Mouse (Mus musculus) megakaryocyte, embryonic 14.5 days (primary cell): ENCODE data around the gene Tada2a. TPM values are rescaled to one million over a fixed set of nuclear protein-coding genes. Genes with fewer than 3 reads are reported as not detected.

Experiments used
- H3K27me3 ChIP-seq: replicated peaks from 2 replicates; pipeline ENCODE3; 2012; ENCODE audit warnings: inconsistent platforms
- H3K36me3 ChIP-seq: replicated peaks from 2 replicates; pipeline ENCODE3; 2012; ENCODE audit warnings: low read length, inconsistent platforms, mixed read lengths
- H3K4me1 ChIP-seq: 2 replicates; pipeline ENCODE4 v1.6.1; 2012; ENCODE audit warnings: inconsistent platforms
- H3K4me3 ChIP-seq: replicated peaks from 2 replicates; pipeline ENCODE3; 2012; ENCODE audit warnings: moderate library complexity, mild to moderate bottlenecking, inconsistent platforms
- H3K9me3 ChIP-seq: 2 replicates; pipeline ENCODE4 v1.6.1; 2012; ENCODE audit warnings: inconsistent platforms
- FLI1 ChIP-seq: IDR thresholded peaks from 2 replicates; pipeline ENCODE4 v1.6.1; 2012; ENCODE audit warnings: low read length, inconsistent platforms, mixed read lengths
- GATA1 ChIP-seq: IDR thresholded peaks from 3 replicates; pipeline ENCODE4 v1.6.1; 2012; ENCODE audit warnings: mixed read lengths, low read length, inconsistent platforms, borderline replicate concordance
- polyA plus RNA-seq: library from polyadenylated mRNA; stranded (reverse); fragments of >175 nt; gene quantifications from 2 replicates; pipeline ENCODE4 v1.2.3, GENCODE M21; 2012; ENCODE audit warnings: low replicate concordance; ENCODE audit not compliant: insufficient read depth

The Tada2a gene
- 0.67 and 3.9 TPM in 2 replicates for polyA plus RNA-seq

DNA sequence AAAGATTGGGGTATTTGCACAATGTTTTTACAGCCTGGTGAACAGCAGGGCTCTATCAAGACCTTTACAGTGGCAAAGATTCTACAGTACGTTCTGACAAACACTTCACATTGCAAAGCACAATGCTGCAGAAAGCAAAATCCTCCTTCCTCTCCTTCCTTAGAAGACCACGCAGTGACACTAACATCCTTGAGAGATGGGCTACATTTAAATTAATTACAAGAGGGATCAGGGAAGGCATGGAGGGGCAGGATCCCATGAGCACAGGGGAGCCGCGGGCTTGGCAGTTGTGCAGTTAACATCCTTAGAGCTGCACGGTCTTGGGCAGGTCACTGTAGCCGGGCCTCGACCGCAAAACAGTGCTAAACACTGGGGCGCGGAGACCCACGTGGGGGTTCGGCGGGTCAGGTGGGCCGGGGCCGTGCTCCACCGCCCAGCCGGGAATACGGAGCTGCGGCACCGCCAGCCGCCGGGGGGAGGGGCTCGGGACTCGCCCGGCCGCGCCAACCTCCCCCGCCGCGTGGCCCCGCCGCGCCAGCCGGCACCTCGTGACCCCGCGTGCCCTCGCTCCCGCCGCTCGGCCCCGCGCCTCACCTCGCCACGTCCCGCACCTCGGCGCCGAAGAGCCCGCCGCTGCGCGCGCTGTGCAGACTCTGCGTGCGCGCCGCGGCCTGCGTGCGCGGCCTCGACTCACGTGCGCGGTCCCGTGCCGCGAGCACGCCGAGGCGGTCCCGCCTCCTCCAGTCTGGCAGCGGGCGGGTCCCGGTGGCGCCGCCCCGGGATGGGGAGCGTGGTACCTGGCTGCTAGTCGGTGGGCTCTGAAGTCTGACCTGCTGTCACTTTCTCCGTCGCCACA lies at the start of gene Tada2a, which contains the start of gene Acaca:
Gene Tada2a (minus strand): TSS at position 658 of the 856 bp plus-strand sequence.
Gene Acaca (plus strand): TSS at position 730 of the 856 bp plus-strand sequence.
- Histone ChIP-seq H3K36me3 (peaks cover 33% of the 10 kb centered on the region), H3K9me3 (no peaks in the 10 kb centered on the region), H3K4me1 (peaks cover 27% of the 10 kb centered on the region), H3K27me3 (peaks cover 10% of the 10 kb centered on the region), H3K4me3 (peak within 1 kb of the TSS; percentile 92)
- no peak for TF ChIP-seq GATA1
- no peak for TF ChIP-seq FLI1

DNA sequence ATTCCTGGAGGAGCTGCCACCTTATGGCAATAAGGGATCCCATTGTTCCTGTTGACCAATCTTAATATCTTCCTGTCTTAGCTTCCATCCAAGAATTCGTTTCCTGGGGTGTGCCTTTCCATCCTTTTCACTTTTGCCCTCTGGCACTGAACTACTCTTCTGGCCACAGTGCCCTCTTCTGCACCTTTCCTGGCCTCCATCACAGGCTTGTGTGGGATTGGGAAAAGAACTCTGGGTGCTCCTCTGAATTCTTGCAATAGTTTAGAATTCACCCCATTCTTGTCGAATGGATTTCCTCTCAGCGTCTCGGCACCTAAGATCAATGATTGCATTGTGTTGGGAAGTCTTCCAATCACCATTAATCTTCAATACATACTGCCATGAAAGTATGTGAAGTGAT lies 49.2 kb upstream of the Tada2a start:
- Histone ChIP-seq H3K4me1 (peaks cover 50% of the 10 kb centered on the region), H3K36me3 (peaks cover 2% of the 10 kb centered on the region), H3K27me3 (no peaks in the 10 kb centered on the region), H3K9me3 (no peaks in the 10 kb centered on the region), H3K4me3 (peak overlapping the region; percentile 92)
- TF ChIP-seq FLI1 (no peak), GATA1 (no peak)

GRCm38 (mm10) chr11:84172539-84173435 lies 43.4 kb upstream of the Tada2a start:
- H3K9me3 ChIP-seq = no peaks in the 10 kb centered on the region
- H3K4me1 ChIP-seq = peaks cover 27% of the 10 kb centered on the region
- no peaks in the 10 kb centered on the region for H3K36me3 ChIP-seq
- no peak overlapping the region for H3K4me3 ChIP-seq
- TF ChIP-seq GATA1 (no peak), FLI1 (no peak)
- H3K27me3 ChIP-seq = no peaks in the 10 kb centered on the region

- no peak for TF ChIP-seq GATA1
- TF ChIP-seq FLI1 = no peak
- Histone ChIP-seq H3K4me1 (peaks cover 16% of the 10 kb centered on the region; the same call in 1 of the 2 replicates), H3K4me3 (no peak overlapping the region), H3K9me3 (no peaks in the 10 kb centered on the region), H3K36me3 (no peaks in the 10 kb centered on the region), H3K27me3 (peaks cover 7% of the 10 kb centered on the region)
Observed at GRCm38 (mm10) chr11:84168701-84169288, 39.4 kb upstream of the Tada2a start.

DNA sequence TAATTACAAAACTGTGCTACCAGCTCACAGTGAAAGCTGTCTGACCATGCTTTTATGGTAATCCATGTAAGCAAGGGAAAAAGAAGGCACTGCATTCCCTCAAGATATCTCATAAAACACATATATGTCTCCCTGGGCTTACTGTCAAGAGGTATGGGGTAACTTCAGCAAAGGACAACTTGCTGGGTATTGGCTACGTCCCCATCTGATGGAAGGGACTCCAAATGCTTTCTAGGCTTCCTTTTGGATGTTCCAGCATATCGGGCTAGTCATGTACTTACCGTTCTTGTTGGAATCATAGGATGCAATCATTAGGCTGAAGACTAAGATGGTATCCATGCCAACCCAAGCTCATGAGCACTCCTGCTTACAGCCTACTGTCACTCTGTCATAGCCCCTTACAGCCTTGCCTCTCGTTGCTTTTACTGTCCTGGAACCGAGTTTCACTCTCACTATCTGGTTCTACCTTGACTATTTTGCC lies 37.7 kb upstream of the Tada2a start, which contains the start of gene Gm11437:
Gene Gm11437 (minus strand): TSS at position 431 of the 481 bp plus-strand sequence.
- no peaks in the 10 kb centered on the region for H3K9me3 ChIP-seq
- H3K4me1 ChIP-seq = peaks cover 10% of the 10 kb centered on the region; the same call in 1 of the 2 replicates
- peaks cover 10% of the 10 kb centered on the region for H3K27me3 ChIP-seq
- no peaks in the 10 kb centered on the region for H3K36me3 ChIP-seq
- TF ChIP-seq GATA1 = no peak
- TF ChIP-seq FLI1 = no peak
- no peak within 1 kb of the TSS for H3K4me3 ChIP-seq

DNA sequence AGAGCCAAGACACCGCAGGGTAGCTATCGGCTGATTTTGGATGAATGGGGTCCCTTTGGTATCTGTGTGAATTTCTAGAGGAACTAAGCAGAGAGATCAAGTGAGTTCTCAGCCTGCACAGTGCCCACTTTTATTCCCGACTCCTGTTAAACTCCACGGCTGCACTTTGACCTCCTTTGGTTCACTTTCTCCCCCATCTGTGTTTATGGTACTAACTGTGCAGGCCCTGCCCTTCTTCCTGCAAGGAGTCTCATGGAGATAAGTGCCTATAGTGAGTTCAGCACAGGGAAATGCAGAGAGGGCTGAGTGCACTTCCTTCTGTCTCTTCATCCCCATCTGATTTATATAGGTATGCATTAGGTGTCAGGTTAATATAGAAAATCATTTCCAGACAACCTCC lies 35.2 kb upstream of the Tada2a start:
- no peak for TF ChIP-seq FLI1
- no peak for TF ChIP-seq GATA1
- Histone ChIP-seq H3K9me3 (no peaks in the 10 kb centered on the region), H3K4me3 (no peak overlapping the region)

DNA sequence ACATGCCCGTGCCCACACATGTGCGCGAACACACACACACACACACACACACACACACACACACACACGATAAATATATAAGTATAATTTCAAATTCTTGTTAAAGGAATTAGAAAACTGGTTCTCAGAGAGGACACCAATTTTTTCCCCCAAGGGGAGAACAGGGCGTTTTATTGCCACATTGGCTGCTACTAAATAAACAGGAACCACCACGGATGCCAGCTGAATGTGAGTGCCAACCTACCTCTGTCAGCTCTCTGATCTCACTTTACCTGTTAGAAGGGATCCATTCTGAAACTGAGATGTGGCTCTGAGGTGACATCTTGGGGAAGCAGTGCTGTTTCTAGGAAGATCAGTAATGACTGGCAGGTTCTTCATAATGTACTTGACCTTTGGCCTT lies 34.7 kb upstream of the Tada2a start:
- H3K9me3 ChIP-seq = no peaks in the 10 kb centered on the region
- H3K4me1 ChIP-seq = peaks cover 10% of the 10 kb centered on the region; the same call in 1 of the 2 replicates
- H3K4me3 ChIP-seq = no peak overlapping the region
- H3K27me3 ChIP-seq = peaks cover 10% of the 10 kb centered on the region
- H3K36me3 ChIP-seq = no peaks in the 10 kb centered on the region
- TF ChIP-seq GATA1 (no peak), FLI1 (no peak)

More for the DNA sequence above, 35.2 kb upstream of the Tada2a start:
- H3K36me3 ChIP-seq = no peaks in the 10 kb centered on the region
- peaks cover 10% of the 10 kb centered on the region; the same call in 1 of the 2 replicates for H3K4me1 ChIP-seq
- peaks cover 10% of the 10 kb centered on the region for H3K27me3 ChIP-seq

- H3K27me3 ChIP-seq = peaks cover 18% of the 10 kb centered on the region
- no peaks in the 10 kb centered on the region for H3K36me3 ChIP-seq
- H3K4me1 ChIP-seq = no peaks in the 10 kb centered on the region
- no peaks in the 10 kb centered on the region for H3K9me3 ChIP-seq
- TF ChIP-seq FLI1 = no peak
- TF ChIP-seq GATA1 = no peak
- H3K4me3 ChIP-seq = no peak overlapping the region
Observed at GRCm38 (mm10) chr11:84156535-84157262, 27.3 kb upstream of the Tada2a start.

- peaks cover 29% of the 10 kb centered on the region for H3K27me3 ChIP-seq
Observed at GRCm38 (mm10) chr11:84150884-84151283, 21.5 kb upstream of the Tada2a start.

More at GRCm38 (mm10) chr11:84150884-84151283, 21.5 kb upstream of the Tada2a start:
- Histone ChIP-seq H3K9me3 (no peaks in the 10 kb centered on the region), H3K4me1 (no peaks in the 10 kb centered on the region), H3K4me3 (no peak overlapping the region), H3K36me3 (no peaks in the 10 kb centered on the region)
- TF ChIP-seq GATA1 = no peak
- TF ChIP-seq FLI1 = no peak
